Mouse (Mus musculus): ENCODE data around the gene Scgb2b18. TPM values are rescaled to one million over a fixed set of nuclear protein-coding genes. Genes with fewer than 3 reads are reported as not detected.
"Not testable (repeated sequence)": the region's sequence is repeated elsewhere in the genome, so short reads cannot be mapped to it uniquely, and the experiment has no call there.

Scgb2b18 gene
- total RNA-seq (2021) = not detected
- long read RNA-seq, experiment 1 = 0 reads
- long read RNA-seq, experiment 2 = 0 reads

DNA sequence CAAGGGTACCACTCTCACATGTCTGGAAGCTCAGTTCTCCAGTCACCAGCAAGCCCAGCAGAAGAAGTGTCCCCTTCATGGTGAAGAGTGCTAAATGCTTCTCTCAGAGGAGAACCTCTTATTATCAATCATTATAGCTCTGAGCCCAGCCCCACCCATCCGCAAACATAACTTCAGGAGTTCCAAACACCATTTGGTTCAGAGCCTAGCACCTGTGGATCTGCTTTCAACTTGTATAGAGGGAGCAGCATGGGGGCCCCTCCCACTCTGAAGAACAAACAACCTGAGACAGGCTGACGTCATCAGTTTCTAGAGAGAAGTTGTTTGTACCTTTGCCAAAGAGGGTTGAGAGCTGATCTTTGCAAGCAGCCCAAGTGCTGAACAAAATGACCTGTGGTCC lies at the start of gene Scgb2b18:
Scgb2b18 (minus strand) TSS at position 101 of the 400 bp plus-strand sequence.
- DNase-seq; intact Hi-C loops (cut with DNase I; ENCODE audit: low total_unique reads): not testable (repeated sequence)

DNA sequence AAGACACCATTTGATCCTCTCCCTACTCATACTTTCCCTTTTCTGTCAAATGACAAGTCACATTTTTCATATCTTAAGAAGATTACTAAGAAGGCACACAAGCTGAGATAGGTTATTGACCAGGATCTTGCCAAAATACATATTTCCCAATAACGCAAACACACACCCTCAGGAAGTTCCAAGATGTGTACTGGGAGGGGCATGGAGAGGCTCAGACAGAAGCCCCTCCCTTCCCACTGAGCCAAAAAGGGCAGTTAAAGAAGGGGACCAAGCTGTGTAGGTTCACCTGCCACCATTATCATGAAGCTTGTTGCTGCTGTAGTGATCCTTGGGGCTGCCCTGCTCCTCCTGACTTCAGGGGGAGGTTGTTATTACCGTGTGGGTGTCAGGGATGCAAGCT lies 11.6 kb upstream of the Scgb2b18 start, which contains the start of gene Scgb1b18:
Scgb1b18 (plus strand) TSS at position 301 of the 400 bp plus-strand sequence.
- DNase-seq; intact Hi-C loops (cut with DNase I; ENCODE audit: low total_unique reads): not testable (repeated sequence)

Other genes with a start within 250 kb of the Scgb2b18 start
- gene Scgb2b17, start 117.3 kb downstream of the Scgb2b18 start, total RNA-seq (2021) = not detected
- gene Scgb1b17, start 110.4 kb downstream of the Scgb2b18 start, total RNA-seq (2021) = not detected
- not detected for gene Scgb1b18, start 11.7 kb upstream of the Scgb2b18 start, total RNA-seq (2021)
- not detected for gene Scgb2b19, start 106.5 kb upstream of the Scgb2b18 start, total RNA-seq (2021)
- not detected for gene Scgb1b19, start 113.4 kb upstream of the Scgb2b18 start, total RNA-seq (2021)
- gene Scgb2b20, start 192.5 kb upstream of the Scgb2b18 start, total RNA-seq (2021) = not detected
- not detected for gene Scgb1b20, start 199.4 kb upstream of the Scgb2b18 start, total RNA-seq (2021)

Measured in gastrocnemius, postnatal 14 days (tissue).